Mouse (Mus musculus) kidney, postnatal 10 days (tissue): ENCODE measurements at regions not wholly inside any gene's neighbourhood (a gene's known extent, or its start where the extent isn't known, plus 50 kb on each side); places are given as distances from the start of the nearest gene placed in this dataset.

ENCODE experiments used
- DNase-seq: peaks from one replicate; pipeline ENCODE4 v3.0.0; 2021; ENCODE audit warnings: mixed read lengths

DNA sequence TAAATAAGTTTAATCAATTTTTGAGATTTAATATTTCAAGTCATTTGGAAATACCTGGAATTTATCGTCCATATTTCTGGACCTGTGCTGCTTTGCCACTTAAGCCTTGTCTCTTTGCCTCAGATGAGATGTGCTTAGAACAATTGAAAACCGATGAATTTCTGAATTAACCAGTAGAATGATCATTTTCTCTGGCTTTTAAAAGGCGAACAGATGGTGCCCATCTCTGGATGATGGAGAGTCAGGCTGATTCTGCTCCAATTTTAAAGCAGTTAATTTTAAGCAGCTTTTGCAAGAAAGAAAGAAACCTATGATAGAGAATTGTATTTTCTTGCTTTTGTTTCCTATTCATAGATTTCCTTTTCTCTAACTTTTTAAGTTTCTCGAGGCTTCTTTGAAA is 767.7 kb downstream of the Hace1 start:
- no peak for DNase-seq

DNA sequence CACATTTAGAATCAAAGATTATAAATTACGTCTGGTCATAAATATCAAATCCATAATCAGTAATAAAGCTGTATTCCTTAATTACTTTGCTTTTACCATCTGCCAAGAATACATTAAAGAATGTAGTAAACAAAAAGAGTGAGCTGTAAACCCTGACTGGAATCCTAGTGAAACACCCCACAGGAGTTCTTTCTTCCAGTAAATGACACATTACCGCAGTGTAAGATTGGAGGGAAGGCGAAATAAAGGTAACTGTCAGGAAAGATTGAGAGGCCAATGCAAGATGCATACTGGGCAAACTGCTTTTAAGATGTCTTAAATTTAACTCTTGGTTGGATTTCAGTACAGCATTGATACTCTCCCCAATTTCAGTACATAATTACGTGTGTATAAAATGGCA is 772.0 kb downstream of the Hace1 start:
- DNase-seq, result no peak

DNA sequence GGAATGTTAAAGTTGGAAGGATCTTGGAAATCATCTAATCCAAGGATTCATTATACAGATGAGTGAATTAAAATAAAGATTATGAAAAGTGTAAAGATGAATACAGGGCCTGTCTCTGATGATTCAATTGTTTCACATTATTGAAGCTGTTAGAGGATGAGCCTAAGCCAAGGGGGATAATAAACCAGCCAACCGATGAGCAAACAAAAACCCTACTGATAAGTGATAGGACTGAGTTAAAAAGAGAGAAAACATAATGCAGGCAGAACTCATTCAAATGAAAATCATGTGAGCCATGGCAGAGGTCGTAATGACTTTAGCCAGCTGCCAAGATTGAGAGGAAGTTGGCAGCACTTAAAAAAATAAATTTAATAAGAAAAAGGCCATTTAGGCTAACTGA is 772.6 kb downstream of the Hace1 start:
- no peak for DNase-seq

DNA sequence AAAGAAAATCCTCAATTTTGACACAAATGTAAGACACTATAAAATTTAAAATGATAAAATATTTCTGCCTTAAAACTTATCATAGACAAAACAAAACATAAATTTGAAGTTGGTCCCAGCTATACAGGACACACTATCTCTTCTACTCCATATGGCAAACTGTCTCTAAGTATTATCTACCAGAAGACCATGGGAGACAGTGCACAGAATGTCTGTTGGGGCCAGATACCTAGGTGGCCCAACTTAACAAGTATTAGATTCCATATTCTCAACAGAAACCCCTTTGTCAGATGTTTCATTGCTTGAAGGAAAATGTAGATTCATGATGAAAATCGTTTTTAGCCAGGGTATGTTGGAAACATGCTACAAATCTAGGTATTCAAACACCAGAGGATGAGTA is 779.1 kb downstream of the Hace1 start:
- DNase-seq, result no peak

DNA sequence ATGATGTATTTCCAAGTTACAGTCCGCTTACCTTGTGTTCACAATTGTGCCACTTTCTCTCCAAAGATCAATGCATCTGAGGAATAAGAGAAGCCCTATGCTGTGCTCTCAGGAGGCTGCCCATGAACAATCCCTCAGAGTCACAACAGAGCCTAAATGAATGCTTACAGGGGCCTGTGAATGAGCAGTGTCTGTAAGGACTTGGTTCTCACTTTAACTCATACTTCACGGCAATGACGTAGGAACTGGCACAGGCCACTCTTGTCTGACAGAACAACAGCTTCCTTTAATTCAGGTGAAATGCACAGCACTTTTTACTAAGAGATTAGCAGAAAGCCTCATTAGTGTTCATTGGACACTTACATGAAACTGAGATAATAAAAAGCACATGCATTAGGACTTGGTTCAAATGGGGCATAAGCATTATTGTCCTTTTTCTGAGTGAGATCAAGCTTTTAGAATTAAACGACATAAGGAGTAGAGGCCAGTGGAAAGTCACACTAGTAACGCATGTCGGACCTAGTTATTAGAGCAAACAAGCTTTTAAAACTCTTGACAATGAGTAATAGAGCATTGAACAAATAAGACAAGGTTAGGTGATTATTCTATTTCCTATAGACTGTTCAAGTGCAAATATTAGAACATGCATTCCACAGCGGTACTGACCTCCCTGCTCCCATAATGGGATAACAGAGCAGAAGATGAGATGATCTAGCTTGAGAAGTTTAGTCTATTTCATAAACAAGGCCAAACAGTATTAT is 796.3 kb downstream of the Hace1 start:
- DNase-seq, result no peak

DNA sequence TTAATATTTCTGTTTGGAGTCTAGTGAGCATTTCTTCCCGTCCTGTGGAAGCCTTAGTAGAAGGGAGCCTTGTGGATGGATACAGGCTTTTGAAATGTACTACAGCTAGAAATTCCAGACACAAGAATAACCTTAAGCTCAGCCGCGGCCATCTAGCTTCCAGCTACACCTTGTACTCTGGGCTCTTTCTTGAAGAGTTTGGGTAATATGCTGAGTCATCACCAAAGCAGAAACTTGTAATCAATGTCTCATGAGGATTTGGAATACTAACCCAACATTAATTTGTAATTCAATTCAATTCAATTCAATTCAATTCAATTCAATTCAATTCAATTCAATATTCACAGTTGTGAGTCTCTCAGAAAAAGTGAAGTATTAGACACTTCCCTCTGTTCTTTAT is 797.0 kb downstream of the Hace1 start:
- no peak for DNase-seq

DNA sequence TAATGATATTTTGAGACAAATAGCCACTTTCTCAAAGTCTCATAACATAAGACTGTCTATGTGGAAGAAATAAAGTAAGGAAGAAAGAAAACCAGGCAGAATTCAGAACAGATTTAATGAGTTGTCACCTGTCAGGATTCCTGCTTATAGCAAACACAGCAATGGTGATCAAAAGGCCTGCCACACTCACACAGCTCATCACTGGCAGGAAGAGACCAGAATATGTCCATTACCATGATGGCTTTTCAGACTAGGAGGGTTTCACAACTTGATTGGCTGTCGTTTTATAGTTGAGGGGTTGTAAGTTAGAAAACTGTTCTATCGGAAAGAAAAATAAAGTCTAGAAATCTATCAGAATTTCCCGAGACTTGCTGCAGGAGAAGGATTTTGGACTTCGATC is 819.5 kb downstream of the Hace1 start:
- DNase-seq, result no peak

DNA sequence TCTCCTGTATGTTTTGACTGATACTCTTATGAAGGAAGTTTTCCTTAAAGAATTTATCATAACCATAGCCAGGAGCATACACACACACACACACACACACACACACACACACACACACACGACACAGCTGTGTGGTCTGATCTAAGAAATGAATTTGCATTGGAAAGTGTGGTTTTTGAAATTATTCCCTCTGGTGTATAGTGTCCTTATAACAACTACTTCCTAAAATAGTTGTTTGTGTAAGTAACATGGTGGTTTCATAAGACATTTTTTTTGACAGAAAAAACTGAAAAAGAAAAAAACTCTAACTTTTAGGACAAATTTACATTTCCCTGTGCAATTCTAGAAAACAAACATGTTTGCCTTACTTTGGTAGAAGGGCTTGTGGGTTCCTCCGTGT is 826.3 kb downstream of the Hace1 start:
- no peak for DNase-seq
